Mouse (Mus musculus) lung, embryonic 15.5 days (tissue): ENCODE measurements around the gene Hap1. TPM values are rescaled to one million over a fixed set of nuclear protein-coding genes. Genes with fewer than 3 reads are reported as not detected.
"Not testable (repeated sequence)": the region's sequence is repeated elsewhere in the genome, so short reads cannot be mapped to it uniquely, and the experiment has no call there.

Experiments used
- ATAC-seq: fragments of 200-750 bp; cut with Nextera tagmentation; 2 replicates; pipeline ENCODE4 v1.8.0; 2017; ENCODE audit warnings: moderate number of reproducible peaks, borderline replicate concordance; ENCODE audit not compliant: low FRiP score, low TSS enrichment; ENCODE audit errors: extremely low read depth
- H3K27ac ChIP-seq: fragments of 300-500 bp; sonication (generic); 2 replicates; pipeline ENCODE4 v1.5.1; 2015; ENCODE audit warnings: moderate library complexity, mild to moderate bottlenecking, inconsistent platforms
- H3K27me3 ChIP-seq: fragments of 300-500 bp; sonication (generic); 2 replicates; pipeline ENCODE4 v1.6.1; 2015; ENCODE audit warnings: inconsistent platforms
- H3K36me3 ChIP-seq: fragments of 300-500 bp; sonication (generic); 2 replicates; pipeline ENCODE4 v1.6.1; 2015; ENCODE audit warnings: inconsistent platforms
- H3K4me1 ChIP-seq: fragments of 300-500 bp; sonication (generic); 2 replicates; pipeline ENCODE4 v1.6.1; 2015; ENCODE audit warnings: inconsistent platforms
- H3K4me2 ChIP-seq: fragments of 300-500 bp; sonication (generic); 2 replicates; pipeline ENCODE4 v1.6.1; 2015; ENCODE audit warnings: inconsistent platforms, mild to moderate bottlenecking, moderate library complexity
- H3K4me3 ChIP-seq: fragments of 300-500 bp; sonication (generic); 2 replicates; pipeline ENCODE4 v1.5.1; 2015; ENCODE audit warnings: mild to moderate bottlenecking, inconsistent platforms
- H3K9ac ChIP-seq: fragments of 300-500 bp; sonication (generic); 2 replicates; pipeline ENCODE4 v1.6.1; 2015; ENCODE audit warnings: inconsistent platforms
- H3K9me3 ChIP-seq: fragments of 300-500 bp; sonication (generic); 2 replicates; pipeline ENCODE4 v1.6.1; 2016; ENCODE audit warnings: inconsistent platforms
- WGBS: fragments of 180-500 bp; shearing (Covaris S2); methylation state at CpG from one replicate; pipeline ENCODE4 v1.1.7; 2015; 5-methylcytosine and 5-hydroxymethylcytosine counted together
- polyA plus RNA-seq: library from polyadenylated mRNA; unstranded; fragments of >200 nt; fragmentation: Nextera tagmentation; extraction: Ambion mirVana; gene quantifications from 2 replicates; pipeline ENCODE4 v1.2.1, GENCODE M21; 2015

Hap1 gene
- polyA plus RNA-seq, 1 experiment from 2014 or later: 20.7 TPM

DNA sequence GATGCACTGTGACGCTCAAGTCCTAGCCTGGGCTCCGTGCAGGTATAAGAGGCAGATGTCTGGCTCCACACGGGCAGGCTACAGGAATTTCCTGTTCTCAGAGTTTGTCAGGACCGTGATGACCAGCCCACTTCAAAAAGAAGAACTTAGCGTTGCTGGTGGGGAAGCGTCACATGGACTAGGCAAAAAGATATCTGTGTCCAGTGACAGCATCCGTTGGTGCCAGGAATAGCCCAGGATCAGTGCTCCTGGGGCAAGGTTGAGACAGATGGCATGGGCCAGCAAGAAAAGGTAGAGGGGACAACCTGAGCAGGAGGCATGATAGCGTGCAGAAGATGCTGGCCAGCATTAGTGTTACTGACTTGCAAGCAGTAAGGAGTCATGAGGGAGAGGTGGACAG lies 13.9 kb upstream of the Hap1 start:
- Histone ChIP-seq H3K27me3 (no peaks in the 10 kb centered on the region), H3K4me1 (no peaks in the 10 kb centered on the region), H3K9ac (no peak overlapping the region), H3K4me2 (no peak overlapping the region), H3K27ac (no peak overlapping the region), H3K4me3 (no peak overlapping the region), H3K36me3 (peaks cover 33% of the 10 kb centered on the region), H3K9me3 (no peaks in the 10 kb centered on the region)
- no peak for ATAC-seq
- 56% methylated on average over 8 of the region's 8 CpGs for WGBS

DNA sequence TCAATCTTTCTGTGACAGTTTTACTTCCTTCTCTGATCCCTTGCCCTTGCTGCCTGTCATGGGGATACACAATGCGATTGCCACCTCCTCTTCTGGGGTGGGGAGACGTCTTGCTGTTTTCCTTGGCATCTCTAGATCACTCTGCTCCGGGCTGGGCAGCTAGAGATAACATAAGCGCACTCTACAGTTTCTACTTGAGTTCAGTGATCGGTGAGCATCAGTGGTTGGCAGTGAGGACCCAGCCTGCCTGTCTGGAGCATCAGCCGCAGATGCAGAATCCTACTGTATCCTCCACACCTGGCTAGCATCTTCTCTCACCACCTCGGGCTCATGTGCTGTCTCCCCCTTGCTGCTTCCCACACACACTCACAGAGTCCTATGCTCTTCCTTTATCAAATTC lies 13.2 kb upstream of the Hap1 start:
- peaks cover 30% of the 10 kb centered on the region for H3K36me3 ChIP-seq
- no peak for ATAC-seq

GRCm38 (mm10) chr11:100362979-100363562 lies 7.1 kb upstream of the Hap1 start:
- H3K9ac ChIP-seq: no peak overlapping the region
- H3K4me1 ChIP-seq: peaks cover 11% of the 10 kb centered on the region
- no peak overlapping the region for H3K4me3 ChIP-seq
- no peaks in the 10 kb centered on the region for H3K9me3 ChIP-seq
- H3K36me3 ChIP-seq: no peaks in the 10 kb centered on the region
- ATAC-seq: 0 out of 2 replicates have a peak, but pooled peaks have one; percentile 29
- no peak overlapping the region for H3K27ac ChIP-seq
- 10% methylated on average over 12 of the region's 12 CpGs for WGBS
- peaks cover 27% of the 10 kb centered on the region for H3K27me3 ChIP-seq
- no peak overlapping the region for H3K4me2 ChIP-seq

More for the DNA sequence above, 13.2 kb upstream of the Hap1 start:
- H3K27ac ChIP-seq: no peak overlapping the region
- no peaks in the 10 kb centered on the region for H3K9me3 ChIP-seq
- H3K4me1 ChIP-seq: no peaks in the 10 kb centered on the region
- H3K27me3 ChIP-seq: no peaks in the 10 kb centered on the region; the same call in 1 of the 2 replicates
- no peak overlapping the region for H3K9ac ChIP-seq
- no peak overlapping the region for H3K4me3 ChIP-seq
- 65% methylated on average over 7 of the region's 7 CpGs for WGBS
- no peak overlapping the region for H3K4me2 ChIP-seq

- Histone ChIP-seq H3K9ac (no peak overlapping the region), H3K27me3 (peaks cover 32% of the 10 kb centered on the region), H3K9me3 (no peaks in the 10 kb centered on the region), H3K36me3 (no peaks in the 10 kb centered on the region), H3K4me2 (no peak overlapping the region), H3K4me3 (no peak overlapping the region), H3K27ac (no peak overlapping the region), H3K4me1 (peaks cover 11% of the 10 kb centered on the region)
- ATAC-seq: peak; percentile 9; the same call in 1 of the 2 replicates
- 12% methylated on average over 8 of the region's 8 CpGs for WGBS
These were observed 6.5 kb upstream of the Hap1 start for GRCm38 (mm10) chr11:100362209-100362978.

DNA sequence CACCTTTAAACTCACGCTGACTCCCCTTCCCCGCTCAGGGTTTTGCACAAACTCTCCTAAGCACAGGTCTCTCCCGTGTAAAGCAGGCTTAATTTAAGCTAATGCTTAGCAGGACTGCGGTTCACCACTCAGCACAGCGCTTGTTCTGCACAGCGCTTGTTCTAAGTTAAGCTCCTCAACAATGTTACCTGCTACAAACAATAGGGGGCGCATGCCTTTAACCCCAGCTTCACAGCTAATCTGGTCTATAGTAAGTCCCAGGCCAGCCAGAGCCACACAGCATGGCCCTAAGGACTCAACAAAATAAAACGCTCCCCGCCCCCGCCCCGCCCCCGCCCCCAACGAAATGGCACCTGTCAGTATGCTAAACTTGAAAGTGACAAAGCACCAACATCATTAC lies 5.1 kb upstream of the Hap1 start:
- H3K4me3 ChIP-seq, ATAC-seq, H3K36me3 ChIP-seq, H3K9me3 ChIP-seq, H3K4me2 ChIP-seq, H3K27ac ChIP-seq, H3K9ac ChIP-seq: not testable (repeated sequence)
- peaks cover 46% of the 10 kb centered on the region for H3K27me3 ChIP-seq
- H3K4me1 ChIP-seq: peaks cover 11% of the 10 kb centered on the region
- WGBS: no CpG with 5 or more reads among the region's 13 CpGs

DNA sequence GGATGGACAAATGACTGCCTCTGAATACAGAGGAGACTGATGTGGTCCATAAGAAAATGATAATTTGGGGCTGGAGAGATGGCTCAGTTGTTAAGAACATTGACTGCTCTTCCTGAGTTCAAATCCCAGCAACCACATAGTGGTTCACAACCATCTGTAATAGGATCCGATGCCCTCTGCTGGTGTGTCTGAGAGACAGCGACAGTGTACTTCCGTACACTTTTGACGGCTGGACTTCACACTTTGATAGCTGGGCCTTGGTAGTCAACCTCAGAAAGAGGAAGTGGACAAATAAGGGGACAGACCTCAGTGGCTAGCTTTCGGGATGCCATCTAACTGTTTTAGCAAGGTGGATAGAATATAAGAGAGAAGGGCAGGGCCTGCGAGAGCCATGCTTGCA lies 4.2 kb upstream of the Hap1 start:
- Histone ChIP-seq H3K36me3 (no peaks in the 10 kb centered on the region), H3K27me3 (peaks cover 55% of the 10 kb centered on the region), H3K9me3 (no peaks in the 10 kb centered on the region), H3K9ac (no peak overlapping the region), H3K4me1 (peaks cover 12% of the 10 kb centered on the region), H3K4me3 (no peak overlapping the region), H3K4me2 (no peak overlapping the region), H3K27ac (no peak overlapping the region)
- no peak for ATAC-seq
- 72% methylated on average over 6 of the region's 6 CpGs for WGBS

GRCm38 (mm10) chr11:100357408-100357807 lies 1.5 kb upstream of the Hap1 start:
- Histone ChIP-seq H3K4me3 (no peak overlapping the region), H3K4me1 (peaks cover 6% of the 10 kb centered on the region; the same call in 1 of the 2 replicates), H3K27me3 (peaks cover 81% of the 10 kb centered on the region), H3K9me3 (no peaks in the 10 kb centered on the region), H3K36me3 (no peaks in the 10 kb centered on the region), H3K27ac (no peak overlapping the region), H3K4me2 (no peak overlapping the region), H3K9ac (no peak overlapping the region)
- no peak for ATAC-seq
- WGBS: 51% methylated on average over 5 of the region's 5 CpGs

DNA sequence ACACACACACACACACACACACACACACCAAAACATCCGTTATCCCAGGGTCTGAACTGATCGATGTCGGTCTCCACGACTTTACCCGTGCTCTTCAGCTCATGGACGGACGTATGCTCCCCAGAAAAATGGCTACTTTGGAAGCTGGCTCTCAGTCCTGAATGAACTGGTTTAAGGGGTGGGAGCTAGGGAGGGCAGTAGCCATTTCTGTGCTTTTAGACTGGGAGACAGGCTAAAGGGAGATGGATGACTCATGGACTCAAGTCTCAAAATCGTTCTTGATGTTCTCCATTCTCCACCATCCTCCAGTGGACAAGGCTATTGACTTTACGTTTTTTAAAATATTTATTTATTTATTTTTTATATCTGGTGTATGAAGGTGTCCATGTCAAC lies 887 bp upstream of the Hap1 start:
- Histone ChIP-seq H3K4me2 (peak overlapping the region; percentile 96), H3K9me3 (no peaks in the 10 kb centered on the region), H3K27ac (no peak overlapping the region), H3K4me3 (peak overlapping the region; percentile 59), H3K9ac (peak overlapping the region; percentile 55; the same call in 1 of the 2 replicates), H3K36me3 (no peaks in the 10 kb centered on the region), H3K4me1 (peaks cover 6% of the 10 kb centered on the region; the same call in 1 of the 2 replicates), H3K27me3 (peaks cover 84% of the 10 kb centered on the region)
- 18% methylated on average over 9 of the region's 9 CpGs for WGBS
- no peak for ATAC-seq

GRCm38 (mm10) chr11:100355151-100355951 lies 577 bp downstream of the Hap1 start:
- Histone ChIP-seq H3K9ac (peak overlapping the region; percentile 55), H3K36me3 (no peaks in the 10 kb centered on the region), H3K4me3 (peak overlapping the region; percentile 59), H3K27ac (no peak overlapping the region), H3K27me3 (peaks cover 80% of the 10 kb centered on the region), H3K9me3 (no peaks in the 10 kb centered on the region), H3K4me2 (peak overlapping the region; percentile 96), H3K4me1 (peaks cover 6% of the 10 kb centered on the region; the same call in 1 of the 2 replicates)
- WGBS: under 1% methylated on average over 53 of the region's 54 CpGs
- peak; percentile 12; the same call in 1 of the 2 replicates for ATAC-seq

DNA sequence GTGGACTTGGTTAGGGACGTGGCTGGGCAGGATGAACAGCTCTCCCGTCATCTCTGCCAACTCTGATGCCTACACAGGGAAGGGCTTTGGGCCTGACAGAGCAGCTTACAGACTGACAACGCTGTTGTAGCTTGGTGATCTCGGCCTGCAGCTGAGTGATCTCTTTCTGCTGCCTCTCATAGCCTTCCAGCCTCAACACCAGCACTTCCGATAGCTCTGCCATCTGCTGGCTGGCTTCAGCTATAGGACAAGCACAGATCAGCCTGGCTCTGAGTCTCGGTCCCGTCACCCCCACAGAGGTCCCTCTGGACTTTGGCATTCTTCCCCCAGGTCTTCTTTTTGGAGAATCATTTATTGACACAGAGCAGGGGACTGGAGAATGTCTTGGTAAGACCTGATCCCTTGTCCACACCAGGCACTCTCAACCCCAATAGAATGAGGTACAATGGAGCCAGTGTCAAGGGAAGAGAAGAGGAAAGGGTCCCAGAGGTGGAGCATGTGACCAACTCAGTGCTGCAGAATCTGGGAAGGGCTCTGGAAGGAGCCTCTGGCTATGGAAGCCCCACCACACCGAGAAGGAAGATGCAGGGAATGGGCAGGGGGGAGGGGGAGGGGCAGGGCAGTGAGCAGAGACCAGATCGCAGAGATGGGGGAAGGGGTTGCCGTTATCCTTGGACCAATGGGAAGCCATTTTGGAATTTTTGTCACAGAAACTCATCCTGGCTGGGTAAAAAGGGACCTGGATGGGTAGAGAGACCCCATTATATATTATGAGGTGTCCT lies 3.7 kb downstream of the Hap1 start:
- Histone ChIP-seq H3K4me2 (no peak overlapping the region), H3K4me1 (peaks cover 6% of the 10 kb centered on the region; the same call in 1 of the 2 replicates), H3K4me3 (no peak overlapping the region), H3K27me3 (peaks cover 50% of the 10 kb centered on the region), H3K9ac (no peak overlapping the region), H3K9me3 (no peaks in the 10 kb centered on the region), H3K36me3 (no peaks in the 10 kb centered on the region), H3K27ac (no peak overlapping the region)
- no peak for ATAC-seq
- 27% methylated on average over 10 of the region's 10 CpGs for WGBS

DNA sequence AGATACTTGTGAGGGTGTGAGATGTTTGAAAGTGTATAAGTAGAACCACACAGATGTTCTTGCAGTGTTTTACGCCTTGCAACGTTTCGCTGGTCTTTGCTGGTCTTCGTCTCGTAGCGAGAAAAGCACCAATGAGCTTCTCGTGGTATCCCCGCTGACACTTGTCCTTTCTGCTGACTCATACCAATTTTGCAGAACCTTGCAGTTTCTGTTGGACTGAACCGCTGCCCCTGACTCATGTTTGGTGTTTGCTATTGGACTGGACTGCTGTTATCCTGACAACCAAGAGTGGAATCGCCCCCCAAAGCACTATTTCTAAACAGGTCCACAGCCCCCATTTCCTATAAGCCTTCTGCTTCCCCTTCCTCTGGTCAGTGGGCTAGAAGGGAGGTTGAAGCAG lies 11.7 kb downstream of the Hap1 start:
- no peaks in the 10 kb centered on the region for H3K36me3 ChIP-seq
- H3K4me3 ChIP-seq: no peak overlapping the region
- no peak for ATAC-seq
- WGBS: 87% methylated on average over 10 of the region's 10 CpGs
- H3K27me3 ChIP-seq: no peaks in the 10 kb centered on the region
- no peaks in the 10 kb centered on the region for H3K4me1 ChIP-seq
- no peak overlapping the region for H3K9ac ChIP-seq
- no peaks in the 10 kb centered on the region for H3K9me3 ChIP-seq
- H3K27ac ChIP-seq: no peak overlapping the region
- H3K4me2 ChIP-seq: no peak overlapping the region
